Mouse (Mus musculus): Measurements from ENCODE around the gene Tbc1d10a. TPM values are rescaled to one million over a fixed set of nuclear protein-coding genes. Genes with fewer than 3 reads are reported as not detected.

Tbc1d10a gene
- polyA plus RNA-seq, 1 experiment, result 0.63 TPM

DNA sequence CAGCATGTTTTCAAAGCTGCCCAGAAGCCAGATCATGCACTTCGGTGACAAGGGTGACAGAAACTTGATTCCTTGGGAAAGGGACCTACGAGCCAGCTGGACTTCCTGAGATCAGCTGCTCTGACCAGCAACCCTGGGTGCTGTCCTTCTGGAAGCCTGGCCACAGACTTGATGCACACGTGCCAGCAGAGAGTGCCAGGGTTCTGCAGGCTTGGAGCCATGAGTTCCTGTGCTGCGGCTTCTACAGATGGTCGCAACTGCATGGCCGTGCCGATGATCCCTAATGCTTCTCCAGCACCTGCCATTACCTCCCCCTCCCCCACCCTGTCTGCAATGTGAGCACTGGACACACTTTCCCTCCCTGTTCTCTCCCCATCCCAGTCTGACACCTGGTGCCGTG is 41.9 kb downstream of the Tbc1d10a start:
- peaks cover 88% of the 10 kb centered on the region for H3K4me1 ChIP-seq (ENCODE audit: control insufficient read depth)
- no peak for TF ChIP-seq TAL1 (IDR thresholded peaks at IDR 0.05; ENCODE audit: low read length)
- TF ChIP-seq GATA1 (IDR thresholded peaks at IDR 0.05; ENCODE audit: low read length), result no peak
- no peaks in the 10 kb centered on the region for H3K27me3 ChIP-seq (ENCODE audit: control insufficient read depth)
- H3K4me3 ChIP-seq (replicated peaks), result no peak overlapping the region
- no peaks in the 10 kb centered on the region for H3K9me3 ChIP-seq (ENCODE audit: control insufficient read depth, low read length)
- peaks cover 77% of the 10 kb centered on the region for H3K36me3 ChIP-seq (ENCODE audit: control insufficient read depth)

DNA sequence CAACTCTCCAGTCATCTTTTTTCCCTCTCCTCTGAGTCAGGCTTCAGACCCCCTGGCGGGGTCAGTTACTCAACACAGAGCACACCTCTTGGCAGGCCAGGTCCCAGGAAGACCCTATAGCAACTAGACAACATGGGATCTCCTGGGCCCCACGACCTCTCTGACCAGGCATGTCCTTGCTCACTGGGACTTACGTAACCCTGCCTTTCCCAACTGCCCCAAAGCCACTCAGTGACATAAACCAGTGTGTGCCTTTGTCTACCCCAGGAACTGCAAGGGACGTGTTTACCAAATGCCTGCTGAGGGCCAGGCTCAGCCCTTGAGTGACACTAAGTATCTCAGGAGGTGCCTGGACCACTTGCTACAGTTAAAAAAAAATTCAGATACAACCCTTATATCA is 43.3 kb downstream of the Tbc1d10a start:
- Histone ChIP-seq H3K27me3 (ENCODE audit: control insufficient read depth) (no peaks in the 10 kb centered on the region), H3K36me3 (ENCODE audit: control insufficient read depth) (peaks cover 86% of the 10 kb centered on the region), H3K4me3 (replicated peaks) (no peak overlapping the region), H3K4me1 (ENCODE audit: control insufficient read depth) (peaks cover 85% of the 10 kb centered on the region), H3K9me3 (ENCODE audit: control insufficient read depth, low read length) (no peaks in the 10 kb centered on the region)
- TF ChIP-seq GATA1 (IDR thresholded peaks at IDR 0.05; ENCODE audit: low read length), result no peak
- TF ChIP-seq TAL1 (IDR thresholded peaks at IDR 0.05; ENCODE audit: low read length), result no peak

DNA sequence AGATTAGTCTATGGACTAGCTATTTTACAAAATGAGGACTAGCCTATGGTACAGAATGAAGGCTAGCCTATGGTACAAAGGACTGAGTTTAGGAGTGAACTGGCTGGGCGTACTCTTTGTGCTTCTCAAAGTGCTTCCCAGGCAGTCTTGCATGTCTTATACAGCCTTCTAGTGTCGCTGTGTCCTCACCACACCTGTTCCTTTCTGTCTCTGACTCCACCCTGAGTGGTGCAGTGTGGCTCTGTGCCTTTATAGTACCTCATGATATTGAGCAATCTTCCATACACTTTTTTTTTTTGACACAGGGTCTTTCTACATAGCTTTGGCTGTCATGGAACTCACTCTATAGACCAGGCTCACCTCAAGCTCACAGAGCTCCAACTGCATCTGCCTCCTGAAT is 44.8 kb downstream of the Tbc1d10a start:
- Histone ChIP-seq H3K36me3 (ENCODE audit: control insufficient read depth) (peaks cover 73% of the 10 kb centered on the region), H3K27me3 (ENCODE audit: control insufficient read depth) (no peaks in the 10 kb centered on the region), H3K9me3 (ENCODE audit: control insufficient read depth, low read length) (no peaks in the 10 kb centered on the region), H3K4me1 (ENCODE audit: control insufficient read depth) (peaks cover 84% of the 10 kb centered on the region), H3K4me3 (replicated peaks) (no peak overlapping the region)
- TF ChIP-seq TAL1 (IDR thresholded peaks at IDR 0.05; ENCODE audit: low read length), result no peak

DNA sequence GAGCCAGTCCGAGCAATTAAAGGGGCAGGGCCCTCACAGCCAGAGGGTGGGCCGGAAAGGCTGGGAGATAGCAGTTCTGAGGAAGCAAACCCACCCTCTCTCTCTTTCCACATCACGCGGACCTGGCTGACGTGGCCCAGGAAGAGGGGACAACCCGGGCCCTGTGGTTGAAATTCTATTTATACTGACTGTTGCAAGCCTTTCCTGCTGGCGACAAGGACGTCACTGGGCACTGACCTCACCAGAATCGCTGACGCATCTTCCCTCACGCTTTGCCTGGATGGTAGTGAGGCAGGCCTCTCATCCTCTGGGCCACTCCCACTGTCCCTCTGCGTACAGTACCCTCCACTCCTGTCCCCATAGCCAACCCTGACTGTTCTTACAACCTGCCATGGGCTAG is 46.1 kb downstream of the Tbc1d10a start:
- no peaks in the 10 kb centered on the region for H3K9me3 ChIP-seq (ENCODE audit: control insufficient read depth, low read length)
- H3K4me1 ChIP-seq (ENCODE audit: control insufficient read depth), result peaks cover 84% of the 10 kb centered on the region
- no peak overlapping the region for H3K4me3 ChIP-seq (replicated peaks)
- no peaks in the 10 kb centered on the region for H3K27me3 ChIP-seq (ENCODE audit: control insufficient read depth)
- TF ChIP-seq GATA1 (IDR thresholded peaks at IDR 0.05; ENCODE audit: low read length) (no peak), TAL1 (IDR thresholded peaks at IDR 0.05; ENCODE audit: low read length) (no peak)
- H3K36me3 ChIP-seq (ENCODE audit: control insufficient read depth), result peaks cover 66% of the 10 kb centered on the region

DNA sequence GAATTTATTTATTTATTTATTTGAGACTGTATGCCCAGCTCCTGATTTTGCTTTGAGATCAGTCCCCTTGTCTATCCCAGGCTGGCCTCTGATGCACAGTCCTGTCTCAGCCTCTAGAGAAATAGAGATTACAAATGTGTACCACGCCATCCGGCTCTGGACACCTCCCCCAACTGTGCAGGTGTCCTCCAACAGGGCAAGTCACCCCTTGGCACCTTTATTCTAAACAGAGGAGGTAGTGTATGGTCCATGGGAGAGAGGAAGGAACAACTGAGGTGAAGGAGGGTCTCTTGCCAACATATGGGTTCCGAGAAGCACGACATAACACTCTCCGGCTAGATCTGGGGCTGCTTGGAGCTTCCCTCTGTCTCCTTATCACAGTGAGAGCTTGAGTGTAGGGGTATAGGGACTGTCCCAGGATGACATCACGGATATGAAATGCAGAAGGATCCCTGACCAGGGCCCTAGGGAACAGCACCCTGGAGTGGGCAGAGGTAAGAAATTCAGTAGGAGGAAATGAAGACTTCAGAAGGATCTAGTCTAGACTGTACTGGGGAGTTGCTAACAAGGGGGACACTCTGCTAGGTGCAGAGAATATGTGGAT is 48.6 kb downstream of the Tbc1d10a start:
- H3K36me3 ChIP-seq (ENCODE audit: control insufficient read depth), result peaks cover 52% of the 10 kb centered on the region
- H3K27me3 ChIP-seq (ENCODE audit: control insufficient read depth), result no peaks in the 10 kb centered on the region
- peak overlapping the region; percentile 42 for H3K4me3 ChIP-seq (replicated peaks)
- H3K4me1 ChIP-seq (ENCODE audit: control insufficient read depth), result peaks cover 64% of the 10 kb centered on the region
- H3K9me3 ChIP-seq (ENCODE audit: control insufficient read depth, low read length), result peaks cover 7% of the 10 kb centered on the region; the same call in 1 of the 2 replicates
- TF ChIP-seq GATA1 (IDR thresholded peaks at IDR 0.05; ENCODE audit: low read length) (no peak), TAL1 (IDR thresholded peaks at IDR 0.05; ENCODE audit: low read length) (no peak)

DNA sequence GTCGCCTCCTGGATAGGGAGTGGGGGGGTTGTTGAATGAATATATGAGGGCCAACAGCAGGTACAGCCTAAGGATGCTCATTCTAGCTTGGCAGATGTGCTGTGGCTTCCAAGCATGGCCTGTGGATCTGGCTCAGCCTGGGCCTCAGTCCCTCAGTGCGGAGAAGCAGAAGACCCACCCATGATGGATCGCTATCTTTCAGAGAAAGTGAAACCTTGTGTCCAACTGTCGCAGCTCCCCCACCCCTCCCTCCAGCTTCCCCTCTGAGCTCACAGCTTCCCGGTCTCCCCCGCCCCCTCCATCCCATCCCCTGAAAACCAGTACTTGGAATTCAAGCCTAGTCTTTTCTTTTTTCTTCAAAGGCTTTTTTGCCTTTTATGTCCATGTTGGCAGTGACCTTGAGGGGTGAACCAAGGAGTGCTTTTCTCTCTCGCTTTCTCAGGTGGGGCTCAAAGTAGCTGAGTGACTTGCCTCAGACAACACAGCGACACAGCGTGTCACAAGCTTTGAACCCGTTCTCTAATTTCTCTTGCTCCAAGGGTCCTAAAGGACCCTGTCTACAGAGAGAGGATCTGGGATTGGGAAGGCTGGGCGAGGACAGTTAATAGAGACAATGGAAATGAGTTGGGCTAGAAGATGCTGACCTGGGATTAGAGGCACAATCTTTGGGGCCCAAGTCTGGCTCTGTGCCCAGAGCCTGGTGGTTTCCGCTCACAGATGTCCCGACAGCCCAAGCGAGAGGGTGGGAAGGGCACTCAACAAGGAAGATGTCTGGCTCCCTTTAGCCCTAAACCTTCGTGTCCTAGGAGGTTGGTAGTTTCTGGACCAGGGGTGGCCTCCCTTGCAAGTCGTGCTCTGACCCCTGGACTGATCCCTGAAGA is 49.3 kb downstream of the Tbc1d10a start, which contains the start of gene Osm:
Gene Osm (plus strand): TSS at position 756 of the 881 bp plus-strand sequence.
- Histone ChIP-seq H3K36me3 (ENCODE audit: control insufficient read depth) (peaks cover 47% of the 10 kb centered on the region), H3K4me3 (replicated peaks) (peak within 1 kb of the TSS; percentile 42), H3K27me3 (ENCODE audit: control insufficient read depth) (no peaks in the 10 kb centered on the region), H3K9me3 (ENCODE audit: control insufficient read depth, low read length) (peaks cover 7% of the 10 kb centered on the region; the same call in 1 of the 2 replicates), H3K4me1 (ENCODE audit: control insufficient read depth) (peaks cover 61% of the 10 kb centered on the region)
- TF ChIP-seq GATA1 (IDR thresholded peaks at IDR 0.05; ENCODE audit: low read length) (no peak), TAL1 (IDR thresholded peaks at IDR 0.05; ENCODE audit: low read length) (no peak)

DNA sequence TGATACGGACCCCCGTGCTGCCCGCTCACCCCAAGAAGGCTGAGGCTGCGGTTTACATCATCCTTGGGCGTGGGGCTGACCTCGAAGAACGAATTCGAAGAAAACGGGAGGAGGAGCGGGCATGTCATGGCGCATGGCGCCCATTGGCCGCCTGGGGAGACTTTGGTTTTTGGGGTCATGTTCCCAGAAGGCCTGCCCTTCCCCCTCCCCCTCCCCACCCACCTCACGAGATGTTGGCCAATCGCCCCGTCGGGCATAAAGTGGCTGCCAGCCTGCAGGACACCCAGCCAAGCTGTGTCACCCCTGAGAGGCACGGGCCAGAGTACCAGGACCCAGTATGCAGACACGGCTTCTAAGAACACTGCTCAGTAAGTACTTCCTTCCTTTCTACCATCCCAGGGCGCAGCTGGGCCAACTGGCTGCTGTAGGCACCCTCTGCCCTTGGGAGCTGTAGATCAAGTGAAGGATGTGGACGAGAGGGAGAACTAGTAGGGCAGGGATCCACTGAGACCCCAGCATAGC is 50.0 kb downstream of the Tbc1d10a start:
- peaks cover 58% of the 10 kb centered on the region for H3K4me1 ChIP-seq (ENCODE audit: control insufficient read depth)

GRCm38 (mm10) chr11:4237389-4237912 is 50.9 kb downstream of the Tbc1d10a start:
- Histone ChIP-seq H3K4me3 (replicated peaks) (peak overlapping the region; percentile 42), H3K4me1 (ENCODE audit: control insufficient read depth) (peaks cover 54% of the 10 kb centered on the region), H3K36me3 (ENCODE audit: control insufficient read depth) (peaks cover 32% of the 10 kb centered on the region), H3K9me3 (ENCODE audit: control insufficient read depth, low read length) (peaks cover 7% of the 10 kb centered on the region; the same call in 1 of the 2 replicates), H3K27me3 (ENCODE audit: control insufficient read depth) (no peaks in the 10 kb centered on the region)
- TF ChIP-seq TAL1 (IDR thresholded peaks at IDR 0.05; ENCODE audit: low read length) (no peak), GATA1 (IDR thresholded peaks at IDR 0.05; ENCODE audit: low read length) (no peak)

More for the DNA sequence above, 50.0 kb downstream of the Tbc1d10a start:
- H3K4me3 ChIP-seq (replicated peaks), result peak overlapping the region; percentile 42
- peaks cover 40% of the 10 kb centered on the region for H3K36me3 ChIP-seq (ENCODE audit: control insufficient read depth)
- H3K9me3 ChIP-seq (ENCODE audit: control insufficient read depth, low read length), result peaks cover 7% of the 10 kb centered on the region; the same call in 1 of the 2 replicates
- TF ChIP-seq GATA1 (IDR thresholded peaks at IDR 0.05; ENCODE audit: low read length), result no peak
- no peak for TF ChIP-seq TAL1 (IDR thresholded peaks at IDR 0.05; ENCODE audit: low read length)
- no peaks in the 10 kb centered on the region for H3K27me3 ChIP-seq (ENCODE audit: control insufficient read depth)

- H3K9me3 ChIP-seq (ENCODE audit: control insufficient read depth, low read length), result peaks cover 7% of the 10 kb centered on the region; the same call in 1 of the 2 replicates
- H3K4me3 ChIP-seq (replicated peaks), result no peak overlapping the region
- peaks cover 25% of the 10 kb centered on the region for H3K36me3 ChIP-seq (ENCODE audit: control insufficient read depth)
- TF ChIP-seq GATA1 (IDR thresholded peaks at IDR 0.05; ENCODE audit: low read length) (no peak), TAL1 (IDR thresholded peaks at IDR 0.05; ENCODE audit: low read length) (no peak)
- no peaks in the 10 kb centered on the region for H3K27me3 ChIP-seq (ENCODE audit: control insufficient read depth)
- H3K4me1 ChIP-seq (ENCODE audit: control insufficient read depth), result peaks cover 47% of the 10 kb centered on the region
These were observed 51.6 kb downstream of the Tbc1d10a start for GRCm38 (mm10) chr11:4238167-4238566.

Measured in erythroblast, embryonic 14.5 days (primary cell).